Mouse (Mus musculus) adrenal gland, postnatal 4 days (tissue): Measurements from ENCODE around the gene Hs3st2. TPM values are rescaled to one million over a fixed set of nuclear protein-coding genes. Genes with fewer than 3 reads are reported as not detected.

Source experiments
- DNase-seq, 2 experiments: peaks; one replicate each; pipeline ENCODE4 v3.0.0; 2021 to 2022; ENCODE audit warnings: low spot score in 2 of 2, mixed read lengths in 2 of 2
- total RNA-seq, 2 experiments: library from RNA; stranded (reverse); gene quantifications; 2 replicates each; pipeline ENCODE4 v1.2.3; 2021

Hs3st2 gene
- total RNA-seq, 2 experiments from 2014 or later, result 0.78 to 1.2 TPM

- DNase-seq, result no peak
These were observed 65.1 kb downstream of the Hs3st2 start for GRCm38 (mm10) chr7:121456716-121457115.

GRCm38 (mm10) chr7:121458075-121458474 lies 66.4 kb downstream of the Hs3st2 start:
- DNase-seq, result no peak

- DNase-seq, result no peak
These were observed 69.0 kb downstream of the Hs3st2 start for GRCm38 (mm10) chr7:121460626-121461025.

- DNase-seq, result no peak
These were observed 72.8 kb downstream of the Hs3st2 start for GRCm38 (mm10) chr7:121464441-121464840.

GRCm38 (mm10) chr7:121465111-121465510 lies 73.5 kb downstream of the Hs3st2 start:
- DNase-seq, result no peak

GRCm38 (mm10) chr7:121466331-121466730 lies 74.7 kb downstream of the Hs3st2 start:
- DNase-seq, result no peak

- no peak for DNase-seq
These were observed 77.8 kb downstream of the Hs3st2 start for GRCm38 (mm10) chr7:121469435-121469834.

GRCm38 (mm10) chr7:121478302-121478701 lies 86.6 kb downstream of the Hs3st2 start:
- DNase-seq, result no peak

GRCm38 (mm10) chr7:121480106-121480505 lies 88.4 kb downstream of the Hs3st2 start:
- no peak for DNase-seq

GRCm38 (mm10) chr7:121484590-121484989 lies 92.9 kb downstream of the Hs3st2 start:
- DNase-seq, result no peak

GRCm38 (mm10) chr7:121485266-121485665 lies 93.6 kb downstream of the Hs3st2 start:
- no peak for DNase-seq

- no peak for DNase-seq
These were observed 95.6 kb downstream of the Hs3st2 start for GRCm38 (mm10) chr7:121487291-121487690.

- DNase-seq, result no peak
These were observed 97.7 kb downstream of the Hs3st2 start for GRCm38 (mm10) chr7:121489401-121489800.

GRCm38 (mm10) chr7:121491455-121492005 lies 99.9 kb downstream of the Hs3st2 start:
- DNase-seq, result no peak

GRCm38 (mm10) chr7:121500516-121500915 lies 108.9 kb downstream of the Hs3st2 start:
- DNase-seq, result no peak

- no peak for DNase-seq
These were observed 110.0 kb downstream of the Hs3st2 start for GRCm38 (mm10) chr7:121501666-121502065.

GRCm38 (mm10) chr7:121516727-121517126 lies 125.1 kb downstream of the Hs3st2 start:
- no peak for DNase-seq

- no peak for DNase-seq
These were observed 125.5 kb downstream of the Hs3st2 start for GRCm38 (mm10) chr7:121517165-121517591.

GRCm38 (mm10) chr7:121522125-121522524 lies 130.5 kb downstream of the Hs3st2 start:
- DNase-seq, result no peak

GRCm38 (mm10) chr7:121529023-121529422 lies 137.4 kb downstream of the Hs3st2 start:
- no peak for DNase-seq

- no peak for DNase-seq
These were observed 142.0 kb downstream of the Hs3st2 start for GRCm38 (mm10) chr7:121533639-121534038.

- DNase-seq, result no peak
These were observed 142.7 kb downstream of the Hs3st2 start for GRCm38 (mm10) chr7:121534386-121534785.

GRCm38 (mm10) chr7:121535987-121536386 lies 144.3 kb downstream of the Hs3st2 start:
- DNase-seq, result no peak
